Mouse (Mus musculus): ENCODE data around the gene Clasp1.

The Clasp1 gene

GRCm38 (mm10) chr1:118388757-118389453 lies at the start of gene Clasp1:
TSS of gene Clasp1 (plus strand) at chr1:118389058.
- in situ Hi-C loops (cut with MboI, MseI): loop anchor here in 1 of 2 experiments (5.0 kb wide), 1 partner anchor 68 kb away; no protein-coding TSS in a partner anchor

GRCm38 (mm10) chr1:118343649-118344435 lies 45.0 kb upstream of the Clasp1 start:
- in situ Hi-C loops (cut with MboI, MseI): no loop called here

- in situ Hi-C loops (cut with MboI, MseI): no loop called here
Observed at GRCm38 (mm10) chr1:118349922-118350321, 38.9 kb upstream of the Clasp1 start.

- in situ Hi-C loops (cut with MboI, MseI): no loop called here
Observed at GRCm38 (mm10) chr1:118359071-118359761, 29.6 kb upstream of the Clasp1 start.

- in situ Hi-C loops (cut with MboI, MseI): loop anchor here (5.0 kb wide), 2 partner anchors 94 to 99 kb away; no protein-coding TSS in a partner anchor
Observed at GRCm38 (mm10) chr1:118367970-118368369, 20.9 kb upstream of the Clasp1 start.

- in situ Hi-C loops (cut with MboI, MseI): loop anchor here (5.0 kb wide), 2 partner anchors 93 to 98 kb away; no protein-coding TSS in a partner anchor
Observed at GRCm38 (mm10) chr1:118368721-118369461, 20.0 kb upstream of the Clasp1 start.

GRCm38 (mm10) chr1:118377784-118378183 lies 11.1 kb upstream of the Clasp1 start:
- in situ Hi-C loops (cut with MboI, MseI): no loop called here

- in situ Hi-C loops (cut with MboI, MseI): no loop called here
Observed at GRCm38 (mm10) chr1:118380105-118380786, 8.6 kb upstream of the Clasp1 start.

GRCm38 (mm10) chr1:118388127-118388756 lies 616 bp upstream of the Clasp1 start:
- in situ Hi-C loops (cut with MboI, MseI): loop anchor here in 1 of 2 experiments (5.0 kb wide), 1 partner anchor 69 kb away; no protein-coding TSS in a partner anchor

- in situ Hi-C loops (cut with MboI, MseI): loop anchor here in 1 of 2 experiments (5.0 kb wide), 1 partner anchor 68 kb away; no protein-coding TSS in a partner anchor
Observed at GRCm38 (mm10) chr1:118389454-118390265, 802 bp downstream of the Clasp1 start.

GRCm38 (mm10) chr1:118390266-118390660 lies 1.4 kb downstream of the Clasp1 start:
- in situ Hi-C loops (cut with MboI, MseI): no loop called here

- in situ Hi-C loops (cut with MboI, MseI): no loop called here
Observed at GRCm38 (mm10) chr1:118390871-118391387, 2.1 kb downstream of the Clasp1 start.

- in situ Hi-C loops (cut with MboI, MseI): no loop called here
Observed at GRCm38 (mm10) chr1:118392246-118392645, 3.4 kb downstream of the Clasp1 start.

GRCm38 (mm10) chr1:118393916-118394315 lies 5.1 kb downstream of the Clasp1 start:
- in situ Hi-C loops (cut with MboI, MseI): no loop called here

GRCm38 (mm10) chr1:118397866-118398265 lies 9.0 kb downstream of the Clasp1 start:
- in situ Hi-C loops (cut with MboI, MseI): no loop called here

- in situ Hi-C loops (cut with MboI, MseI): no loop called here
Observed at GRCm38 (mm10) chr1:118398567-118398966, 9.7 kb downstream of the Clasp1 start.

- in situ Hi-C loops (cut with MboI, MseI): loop anchor here in 1 of 2 experiments (5.0 kb wide), 1 partner anchor 53 kb away; no protein-coding TSS in a partner anchor
Observed at GRCm38 (mm10) chr1:118399625-118400310, 10.9 kb downstream of the Clasp1 start.

- in situ Hi-C loops (cut with MboI, MseI): loop anchor here in 1 of 2 experiments (5.0 kb wide), 1 partner anchor 50 kb away; no protein-coding TSS in a partner anchor
Observed at GRCm38 (mm10) chr1:118401991-118402390, 13.1 kb downstream of the Clasp1 start.
